Mouse (Mus musculus) frontal cortex, adult 2 months (tissue): ENCODE data around the gene H13. TPM values are rescaled to one million over a fixed set of nuclear protein-coding genes. Genes with fewer than 3 reads are reported as not detected.
"Not testable (repeated sequence)": the region's sequence is repeated elsewhere in the genome, so short reads cannot be mapped to it uniquely, and the experiment has no call there.

Source experiments
- DNase-seq, 2 experiments: peaks; one replicate each; pipeline ENCODE4 v3.0.0; 2022; ENCODE audit warnings: low spot score in 1 of 2; ENCODE audit errors: extremely low spot score in 1 of 2
- polyA plus RNA-seq: library from polyadenylated mRNA; depleted of rRNA; stranded (reverse); fragments of >200 nt; gene quantifications from 2 replicates; pipeline ENCODE4 v1.2.3, GENCODE M21; 2012

H13 gene
- polyA plus RNA-seq, 1 experiment = 82.4 TPM

GRCm38 (mm10) chr2:152657398-152657797 is 11.9 kb upstream of the H13 start:
- DNase-seq = no peak

- DNase-seq = no peak
These were observed 8.1 kb upstream of the H13 start for GRCm38 (mm10) chr2:152661163-152661562.

- not testable (repeated sequence) for DNase-seq
These were observed 3.1 kb upstream of the H13 start for GRCm38 (mm10) chr2:152666191-152666590.

GRCm38 (mm10) chr2:152669639-152670484 is 601 bp downstream of the H13 start:
- no peak for DNase-seq

GRCm38 (mm10) chr2:152670983-152671641 is 1.9 kb downstream of the H13 start:
- no peak for DNase-seq

GRCm38 (mm10) chr2:152671642-152671999 is 2.4 kb downstream of the H13 start:
- peak; percentile 38 to 73 for DNase-seq

- no peak for DNase-seq
These were observed 2.9 kb downstream of the H13 start for GRCm38 (mm10) chr2:152672166-152672565.

- no peak for DNase-seq
These were observed 4.9 kb downstream of the H13 start for GRCm38 (mm10) chr2:152674148-152674547.

- no peak for DNase-seq
These were observed 6.1 kb downstream of the H13 start for GRCm38 (mm10) chr2:152675252-152675791.

GRCm38 (mm10) chr2:152678302-152678701 is 9.0 kb downstream of the H13 start:
- peak in 1 of 2 experiments; percentile 64 for DNase-seq

- no peak for DNase-seq
These were observed 9.7 kb downstream of the H13 start for GRCm38 (mm10) chr2:152678925-152679324.

- no peak for DNase-seq
These were observed 10.6 kb downstream of the H13 start for GRCm38 (mm10) chr2:152679701-152680355.

GRCm38 (mm10) chr2:152683086-152683485 is 13.8 kb downstream of the H13 start:
- DNase-seq = no peak

GRCm38 (mm10) chr2:152686399-152686798 is 17.1 kb downstream of the H13 start:
- no peak for DNase-seq

- DNase-seq = peak; percentile 91 to 94
These were observed 17.6 kb downstream of the H13 start, which contains the start of gene Mcts2 for GRCm38 (mm10) chr2:152686806-152687267. Gene Mcts2, plus strand, starts transcription at chr2:152687035.

GRCm38 (mm10) chr2:152691564-152692217 is 22.4 kb downstream of the H13 start:
- no peak for DNase-seq

- DNase-seq = peak in 1 of 2 experiments; percentile 78
These were observed 24.0 kb downstream of the H13 start for GRCm38 (mm10) chr2:152693233-152693632.

- DNase-seq = no peak
These were observed 24.5 kb downstream of the H13 start for GRCm38 (mm10) chr2:152693735-152694134.

- DNase-seq = no peak
These were observed 25.4 kb downstream of the H13 start for GRCm38 (mm10) chr2:152694708-152695107.

GRCm38 (mm10) chr2:152696016-152696415 is 26.8 kb downstream of the H13 start:
- DNase-seq = no peak
